Mouse (Mus musculus) lung, embryonic 16.5 days (tissue): Measurements from ENCODE around the gene Rgs7bp. TPM values are rescaled to one million over a fixed set of nuclear protein-coding genes. Genes with fewer than 3 reads are reported as not detected.

Experiments
- ATAC-seq: fragments of 200-750 bp; cut with Nextera tagmentation; 2 replicates; pipeline ENCODE4 v1.8.0; 2017; ENCODE audit warnings: low read depth, mild to moderate bottlenecking, moderate library complexity
- H3K27ac ChIP-seq: fragments of 300-500 bp; sonication (generic); 2 replicates; pipeline ENCODE4 v1.5.1; 2014; ENCODE audit warnings: mild to moderate bottlenecking, control low read depth, low read length
- H3K27me3 ChIP-seq: fragments of 300-500 bp; sonication (generic); 2 replicates; pipeline ENCODE4 v1.6.1; 2014; ENCODE audit warnings: low read depth, low read length, mixed read lengths; ENCODE audit not compliant: control insufficient read depth, insufficient read depth
- H3K36me3 ChIP-seq: fragments of 300-500 bp; sonication (generic); 2 replicates; pipeline ENCODE4 v1.6.1; 2014; ENCODE audit warnings: low read length; ENCODE audit not compliant: control insufficient read depth, insufficient read depth
- H3K4me1 ChIP-seq: fragments of 300-500 bp; sonication (generic); replicated peaks from 2 replicates; pipeline ENCODE4 v1.6.1; 2014; ENCODE audit warnings: low read length, mixed read lengths; ENCODE audit not compliant: control insufficient read depth, insufficient read depth
- H3K4me2 ChIP-seq: fragments of 300-500 bp; sonication (generic); 2 replicates; pipeline ENCODE4 v1.6.1; 2014; ENCODE audit warnings: low read depth, low read length, control low read depth
- H3K4me3 ChIP-seq: fragments of 300-500 bp; sonication (generic); 2 replicates; pipeline ENCODE4 v1.5.1; 2014; ENCODE audit warnings: mild to moderate bottlenecking, low read length, control low read depth
- H3K9ac ChIP-seq: fragments of 300-500 bp; sonication (generic); 2 replicates; pipeline ENCODE4 v1.6.1; 2014; ENCODE audit warnings: low read length, control low read depth
- H3K9me3 ChIP-seq: fragments of 300-500 bp; sonication (generic); 2 replicates; pipeline ENCODE4 v1.6.1; 2016; ENCODE audit warnings: low read length; ENCODE audit not compliant: control insufficient read depth
- whole genome bisulfite sequencing: fragments of 180-500 bp; shearing (Covaris S2); extraction: QIAGEN DNeasy Blood & Tissue Kit; methylation state at CpG from one replicate; pipeline ENCODE4 v1.1.7; 2014; 5-methylcytosine and 5-hydroxymethylcytosine counted together
- polyA plus RNA-seq: library from polyadenylated mRNA; unstranded; fragments of >200 nt; fragmentation: Nextera tagmentation; extraction: Ambion mirVana; gene quantifications from 2 replicates; pipeline ENCODE4 v1.2.1, GENCODE M21; 2015

Rgs7bp gene
- polyA plus RNA-seq, 1 experiment from 2014 or later: 1.2 TPM

DNA sequence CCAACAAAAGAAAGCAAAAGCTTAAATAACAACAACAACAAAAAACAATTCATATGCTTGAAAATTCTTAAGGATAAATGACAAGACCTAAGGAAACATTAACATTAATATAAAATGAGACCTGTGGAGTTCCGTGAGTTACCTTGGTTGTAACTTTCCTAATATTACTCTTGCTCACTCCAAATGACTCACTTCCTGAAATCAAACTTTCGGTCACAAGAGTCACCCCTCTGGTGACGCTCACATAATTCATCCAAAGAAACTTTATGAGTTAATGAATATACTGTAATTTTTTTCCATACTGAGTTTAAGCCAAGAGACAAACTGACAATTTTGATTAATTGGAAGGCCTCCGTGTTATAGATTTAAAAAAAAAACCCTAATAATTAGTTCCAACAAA lies 69.0 kb downstream of the Rgs7bp start:
- Histone ChIP-seq H3K4me3 (no peak overlapping the region), H3K4me2 (no peak overlapping the region), H3K9me3 (no peaks in the 10 kb centered on the region), H3K9ac (no peak overlapping the region), H3K27me3 (no peaks in the 10 kb centered on the region), H3K36me3 (no peaks in the 10 kb centered on the region), H3K4me1 (no peaks in the 10 kb centered on the region), H3K27ac (no peak overlapping the region)
- ATAC-seq: no peak
- 75% methylated on average over 4 of the region's 4 CpGs for WGBS

DNA sequence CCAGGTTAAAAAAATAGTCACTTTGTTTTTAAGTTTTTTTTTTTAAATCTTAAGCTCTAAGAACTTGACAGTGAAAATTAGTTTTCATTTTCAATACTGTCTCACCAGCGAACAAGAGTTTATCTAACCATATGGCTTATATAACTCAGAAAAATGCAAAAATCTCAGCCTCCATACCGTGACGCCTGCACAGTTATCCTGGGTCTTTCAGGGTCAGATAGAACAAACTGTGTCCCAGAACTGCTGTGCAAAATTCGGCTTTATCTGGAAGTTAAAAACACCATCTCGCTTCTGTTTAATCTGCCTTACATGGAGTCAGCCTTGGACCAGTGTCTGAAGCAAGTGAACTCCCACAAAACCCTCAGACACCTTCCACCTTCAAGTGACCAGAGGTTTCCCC lies 70.7 kb downstream of the Rgs7bp start:
- WGBS: 54% methylated on average over 5 of the region's 5 CpGs
- no peaks in the 10 kb centered on the region for H3K9me3 ChIP-seq
- no peaks in the 10 kb centered on the region for H3K27me3 ChIP-seq
- H3K9ac ChIP-seq: no peak overlapping the region
- no peak overlapping the region for H3K4me2 ChIP-seq
- no peaks in the 10 kb centered on the region for H3K36me3 ChIP-seq
- no peaks in the 10 kb centered on the region for H3K4me1 ChIP-seq
- no peak for ATAC-seq
- H3K27ac ChIP-seq: no peak overlapping the region
- H3K4me3 ChIP-seq: no peak overlapping the region

DNA sequence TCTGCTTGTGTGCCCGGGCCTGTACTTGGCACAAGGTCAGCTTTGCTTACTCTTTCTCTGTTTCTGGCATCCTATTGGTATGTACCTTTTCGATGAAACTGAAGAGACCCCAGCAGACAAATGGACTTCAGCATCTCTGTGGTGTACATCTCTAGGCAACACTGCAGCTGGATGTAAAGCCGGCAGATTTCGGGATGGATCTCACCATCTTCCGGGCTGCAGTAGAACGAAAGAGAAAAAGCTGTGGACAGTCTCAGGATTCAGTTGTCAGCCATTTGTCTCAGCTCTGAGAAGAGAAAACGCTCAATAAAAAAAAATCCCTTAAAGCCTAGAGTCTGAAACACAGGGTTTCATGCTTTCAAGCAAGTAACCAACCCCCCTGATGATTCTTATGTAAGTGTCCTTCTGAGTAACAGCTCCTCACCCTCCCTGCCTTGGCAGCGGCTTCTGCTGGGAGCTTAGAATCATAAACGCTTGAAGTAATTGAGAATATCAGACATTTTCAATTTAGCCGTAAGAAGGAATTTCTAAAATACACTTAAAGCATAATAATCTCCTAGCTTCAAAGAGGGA lies 71.9 kb downstream of the Rgs7bp start:
- Histone ChIP-seq H3K4me3 (no peak overlapping the region), H3K9ac (no peak overlapping the region), H3K4me2 (no peak overlapping the region), H3K9me3 (no peaks in the 10 kb centered on the region), H3K27ac (no peak overlapping the region), H3K27me3 (no peaks in the 10 kb centered on the region), H3K36me3 (no peaks in the 10 kb centered on the region), H3K4me1 (0 out of 2 replicates have a peak, but pooled peaks cover 2% of the 10 kb centered on the region)
- no peak for ATAC-seq
- 83% methylated on average over 10 of the region's 10 CpGs for WGBS

DNA sequence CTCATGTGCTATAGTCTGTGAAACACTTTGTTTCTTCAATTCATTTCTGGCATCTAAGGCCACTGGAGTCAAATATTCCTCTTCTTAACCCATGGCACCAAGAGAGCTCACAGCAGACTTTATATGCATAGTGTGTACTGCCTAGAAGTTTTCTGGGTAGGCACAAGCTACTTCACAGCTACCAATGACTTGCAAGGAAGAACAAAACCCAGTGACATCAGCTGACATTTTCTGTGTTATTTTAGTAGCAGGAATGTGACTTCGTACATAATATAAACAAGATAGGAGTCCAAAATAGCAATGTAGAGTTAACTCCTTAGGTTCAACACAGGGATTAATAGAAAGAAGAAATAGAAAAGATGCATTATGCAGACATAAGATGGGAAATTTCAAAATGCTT lies 76.6 kb downstream of the Rgs7bp start:
- Histone ChIP-seq H3K36me3 (no peaks in the 10 kb centered on the region), H3K27ac (no peak overlapping the region), H3K4me1 (0 out of 2 replicates have a peak, but pooled peaks cover 2% of the 10 kb centered on the region), H3K4me3 (no peak overlapping the region), H3K9ac (no peak overlapping the region), H3K27me3 (no peaks in the 10 kb centered on the region), H3K9me3 (no peaks in the 10 kb centered on the region), H3K4me2 (no peak overlapping the region)
- ATAC-seq: no peak
- 20% methylated on average over 1 of the region's 1 CpGs for WGBS

DNA sequence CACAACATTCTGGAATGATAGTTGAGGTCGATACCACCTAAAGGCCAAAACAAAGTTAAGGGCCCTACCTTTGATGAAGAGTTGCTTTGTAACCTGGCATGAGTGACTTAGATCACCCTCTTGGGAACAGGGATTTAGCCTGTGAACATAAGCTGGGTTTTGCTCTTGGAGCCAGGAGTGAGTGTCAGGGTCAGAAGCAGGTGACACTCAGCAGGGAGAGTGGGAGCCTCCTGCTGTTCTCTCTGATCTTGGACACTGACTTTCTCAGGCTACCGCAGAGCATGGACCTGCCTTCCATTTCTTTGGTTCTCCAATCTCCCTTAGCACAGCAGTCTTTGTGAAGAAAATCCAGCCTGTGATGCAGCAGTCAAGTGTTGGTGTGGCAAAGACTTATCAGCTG lies 87.2 kb downstream of the Rgs7bp start:
- H3K4me2 ChIP-seq: no peak overlapping the region
- no peaks in the 10 kb centered on the region for H3K27me3 ChIP-seq
- no peaks in the 10 kb centered on the region for H3K36me3 ChIP-seq
- no peaks in the 10 kb centered on the region for H3K9me3 ChIP-seq
- no peak overlapping the region for H3K27ac ChIP-seq
- no peak overlapping the region for H3K4me3 ChIP-seq
- no peaks in the 10 kb centered on the region for H3K4me1 ChIP-seq
- no peak overlapping the region for H3K9ac ChIP-seq
- 59% methylated on average over 2 of the region's 2 CpGs for WGBS
- ATAC-seq: no peak

DNA sequence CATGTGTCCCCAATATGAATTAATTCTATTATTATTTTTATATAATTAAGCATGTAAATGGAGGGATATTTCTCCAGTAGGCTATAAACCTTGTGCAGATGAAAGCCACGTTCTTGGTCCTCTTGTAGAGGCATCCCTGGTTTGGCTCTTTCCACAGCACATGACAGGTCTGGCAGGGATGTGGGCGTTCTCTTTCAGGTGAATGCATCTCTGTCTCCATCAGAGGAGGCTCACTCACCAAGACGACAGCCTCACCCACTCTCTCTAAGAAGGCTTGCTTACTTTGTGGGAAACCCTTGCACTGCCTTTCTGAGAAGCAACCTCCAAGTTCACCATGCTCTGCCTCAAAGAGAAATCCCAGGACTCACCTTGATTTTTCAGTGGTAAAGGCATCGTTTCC lies 91.0 kb downstream of the Rgs7bp start:
- Histone ChIP-seq H3K36me3 (no peaks in the 10 kb centered on the region), H3K27ac (no peak overlapping the region), H3K4me2 (no peak overlapping the region), H3K9me3 (no peaks in the 10 kb centered on the region), H3K4me3 (no peak overlapping the region), H3K4me1 (no peaks in the 10 kb centered on the region), H3K27me3 (no peaks in the 10 kb centered on the region), H3K9ac (no peak overlapping the region)
- WGBS: 71% methylated on average over 4 of the region's 4 CpGs
- ATAC-seq: no peak

DNA sequence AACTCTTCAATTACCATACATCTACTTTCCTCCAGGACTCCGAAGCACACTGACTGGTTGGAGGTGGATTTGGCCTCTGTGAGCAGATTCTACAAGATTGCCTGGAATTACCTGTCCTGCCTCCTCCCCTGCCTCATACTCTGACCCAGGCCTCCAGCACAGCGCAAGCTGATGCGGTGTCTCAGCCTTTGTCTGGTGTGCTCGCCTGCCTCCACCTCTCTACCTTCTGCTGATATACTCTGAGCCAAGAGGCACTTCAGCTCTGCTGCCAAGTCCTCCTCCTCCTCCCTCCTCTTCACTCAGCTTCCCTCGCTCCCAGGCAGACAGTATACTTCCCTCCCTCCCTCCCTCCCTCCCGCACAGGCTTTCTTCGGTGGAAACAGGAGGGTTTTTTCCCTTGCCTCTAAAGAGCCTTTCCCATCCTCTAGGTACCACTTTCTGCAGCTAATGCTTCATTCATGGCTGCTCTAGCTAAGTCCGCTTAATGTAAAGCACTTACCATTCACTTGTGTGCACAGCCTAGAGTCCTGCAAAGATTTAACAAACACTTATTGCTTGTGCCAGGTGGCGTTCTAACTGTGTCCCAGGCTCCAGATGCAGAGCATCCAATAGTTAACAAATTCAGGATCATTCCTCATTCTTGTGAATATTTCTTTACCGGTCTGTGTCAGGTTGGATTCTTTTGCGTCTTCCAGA lies 91.9 kb downstream of the Rgs7bp start:
- Histone ChIP-seq H3K27ac (no peak overlapping the region), H3K4me3 (no peak overlapping the region), H3K4me1 (no peaks in the 10 kb centered on the region), H3K9ac (no peak overlapping the region), H3K27me3 (no peaks in the 10 kb centered on the region), H3K4me2 (no peak overlapping the region), H3K9me3 (no peaks in the 10 kb centered on the region), H3K36me3 (no peaks in the 10 kb centered on the region)
- WGBS: 46% methylated on average over 11 of the region's 11 CpGs
- ATAC-seq: peak; percentile 80

DNA sequence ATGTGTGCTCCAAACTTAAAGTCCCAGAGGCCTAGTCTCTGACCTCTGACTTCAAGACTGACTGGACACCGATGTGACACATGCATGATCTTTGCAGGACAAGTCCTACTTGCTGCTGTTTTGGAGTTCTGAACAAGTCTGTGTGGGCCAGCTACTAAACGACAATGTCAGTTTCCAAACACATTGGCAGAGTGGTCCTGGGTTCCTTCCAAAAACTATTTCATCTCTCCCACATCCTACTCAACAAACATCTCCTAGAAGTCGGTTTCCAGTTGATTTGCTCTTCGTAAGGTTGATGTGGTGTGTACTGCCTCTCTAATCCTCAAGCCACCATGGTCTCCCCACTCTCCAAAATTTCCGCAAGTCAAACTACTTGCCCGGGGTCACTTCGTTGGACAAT lies 92.6 kb downstream of the Rgs7bp start:
- Histone ChIP-seq H3K4me1 (no peaks in the 10 kb centered on the region), H3K4me3 (no peak overlapping the region), H3K36me3 (no peaks in the 10 kb centered on the region), H3K9ac (no peak overlapping the region), H3K27me3 (no peaks in the 10 kb centered on the region), H3K9me3 (no peaks in the 10 kb centered on the region), H3K4me2 (no peak overlapping the region), H3K27ac (no peak overlapping the region)
- ATAC-seq: no peak
- 66% methylated on average over 7 of the region's 7 CpGs for WGBS

DNA sequence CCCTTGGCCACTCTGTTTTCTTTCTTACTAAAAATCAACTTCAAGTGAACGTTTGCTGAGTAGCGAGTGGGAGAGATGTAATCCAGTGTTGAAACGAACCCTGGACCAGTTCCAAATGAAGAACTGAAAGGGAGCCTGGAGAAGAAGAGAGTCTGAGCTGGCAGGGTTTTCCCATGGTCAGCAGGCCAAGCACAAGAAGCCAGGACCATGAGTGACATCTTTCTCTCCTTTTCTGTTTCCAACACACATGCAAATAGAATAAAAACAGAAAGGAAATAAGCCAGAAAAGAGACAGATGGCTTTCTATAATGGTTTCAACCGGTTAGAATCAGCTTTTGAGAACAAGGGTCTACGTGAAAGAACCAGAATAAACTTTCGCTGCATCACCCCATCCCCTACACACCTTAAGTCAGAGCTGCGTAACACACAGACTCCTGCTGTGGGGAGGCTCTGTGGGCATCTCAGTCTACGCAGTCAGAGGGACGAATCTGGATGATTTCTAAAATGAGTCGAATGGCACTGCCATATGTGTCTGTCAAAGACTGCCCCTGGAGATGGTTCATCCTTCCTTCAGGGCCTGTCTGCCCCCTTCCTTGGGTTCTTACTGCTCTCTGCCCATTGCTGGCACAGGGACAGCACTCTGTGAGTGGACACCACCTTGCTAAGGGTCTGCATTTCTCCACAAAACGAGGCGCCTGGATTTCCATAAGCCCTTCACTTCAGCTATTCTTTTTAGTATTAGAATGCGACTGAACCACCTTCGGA lies 93.6 kb downstream of the Rgs7bp start:
- WGBS: 73% methylated on average over 14 of the region's 14 CpGs
- no peak for ATAC-seq

More for the DNA sequence above, 93.6 kb downstream of the Rgs7bp start:
- H3K36me3 ChIP-seq: no peaks in the 10 kb centered on the region
- no peaks in the 10 kb centered on the region for H3K27me3 ChIP-seq
- no peak overlapping the region for H3K4me3 ChIP-seq
- H3K4me2 ChIP-seq: no peak overlapping the region
- no peaks in the 10 kb centered on the region for H3K9me3 ChIP-seq
- no peak overlapping the region for H3K9ac ChIP-seq
- no peaks in the 10 kb centered on the region for H3K4me1 ChIP-seq
- no peak overlapping the region for H3K27ac ChIP-seq
